ENCODE assay signal across 19 mouse cellular contexts in the genomic region with DNA sequence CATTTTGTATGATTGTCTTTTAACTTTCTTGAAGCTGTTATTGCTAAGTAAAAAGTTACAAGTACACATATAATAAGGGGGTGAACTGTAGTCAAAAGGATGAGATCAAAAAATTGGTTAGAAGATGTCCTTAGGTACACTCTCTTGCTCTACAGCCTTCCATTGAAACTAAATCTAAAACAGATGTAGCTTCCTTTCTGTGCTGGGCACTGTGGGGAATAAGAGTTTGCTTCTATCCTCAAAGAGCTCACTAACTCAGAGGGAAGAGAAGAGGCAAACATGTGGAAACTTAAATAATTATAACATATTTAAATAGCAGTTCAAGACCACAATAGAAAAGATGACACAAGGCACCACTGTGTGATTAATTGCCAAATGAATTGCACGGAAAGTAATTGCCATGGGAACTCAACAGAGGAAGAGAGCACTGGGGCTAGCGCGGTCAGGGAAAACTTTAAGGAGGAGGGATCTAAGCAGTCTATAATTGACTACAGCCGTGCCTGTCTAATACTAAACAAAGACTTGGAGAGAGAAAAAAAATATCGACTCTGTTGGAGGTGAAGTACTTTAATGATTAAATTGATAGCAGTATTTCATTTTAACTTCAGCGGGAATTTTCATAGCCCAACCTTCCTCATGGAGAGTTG. TPM values are rescaled to one million over a fixed set of nuclear protein-coding genes. Genes with fewer than 3 reads are reported as not detected.
DNase-seq lines count a peak whose midpoint lies in the region.
"Had no signal": no experiment of that assay in that cellular context is flagged by ENCODE, and none has a peak within 500 bp of the region (broad histone marks: within the 10 kb centered on the region; RNA-seq: fewer than 3 reads in every experiment).

No protein-coding gene starts in this region.

- H3K27ac ChIP-seq in embryonic facial prominence, embryonic 10.5 days (replicated peaks): no peak overlapping the region; the same call in 1 of the 2 replicates
- H3K27ac ChIP-seq: forebrain, embryonic 15.5 days; heart, adult 2 months; heart, embryonic 15.5 days; hindbrain, embryonic 12.5 days had no signal

- peak; percentile 8 for DNase-seq in embryo, embryonic 10 days (ENCODE audit: low spot score)
- DNase-seq in embryo, embryonic 9.5 days (ENCODE audit: extremely low spot score): no peak
- peak; percentile 13 for DNase-seq in embryonic facial prominence, embryonic 10.5 days (ENCODE audit: low spot score)
- peak; percentile 57 for DNase-seq in hindlimb bud, embryonic 11.5 days (ENCODE audit: extremely low spot score, low read depth, low spot score)
- DNase-seq in retina, embryonic 14.5 days (ENCODE audit: low spot score): peak; percentile 10
- no peak for DNase-seq in heart, postnatal 10 days
- DNase-seq in urinary bladder, adult 2 months (ENCODE audit: low spot score): no peak
- DNase-seq in urinary bladder, adult 18-20 months (ENCODE audit: low spot score in 2 of 2): no peak
- DNase-seq: adrenal gland, postnatal 14 days; B cell, adult 2 months; cerebellum, adult 11-12 months; cerebellum, adult 9-10 months; cerebellum, postnatal 25 days; gastrocnemius, postnatal 10 days; heart, adult 2 months had no signal

- H3K36me3 ChIP-seq in embryonic facial prominence, embryonic 10.5 days (replicated peaks): no peaks in the 10 kb centered on the region
- H3K36me3 ChIP-seq: forebrain, embryonic 15.5 days; G1E; heart, embryonic 15.5 days; hindbrain, embryonic 12.5 days had no signal

- intact Hi-C loops in heart, postnatal 10 days (cut with DNase I): no loop called here

- WGBS in embryonic facial prominence, embryonic 10.5 days: 46% methylated on average over 6 of the region's 6 CpGs

- H3K9me3 ChIP-seq in embryonic facial prominence, embryonic 10.5 days: no peaks in the 10 kb centered on the region
- H3K9me3 ChIP-seq: forebrain, embryonic 15.5 days; G1E; heart, embryonic 15.5 days; hindbrain, embryonic 12.5 days had no signal

- peaks cover 37% of the 10 kb centered on the region for H3K27me3 ChIP-seq in embryonic facial prominence, embryonic 10.5 days (replicated peaks; ENCODE audit: low read depth, poor library complexity, severe bottlenecking)
- H3K27me3 ChIP-seq: forebrain, embryonic 15.5 days; heart, embryonic 15.5 days; hindbrain, embryonic 12.5 days had no signal

- no peak overlapping the region for H3K4me3 ChIP-seq in embryonic facial prominence, embryonic 10.5 days
- H3K4me3 ChIP-seq: forebrain, embryonic 15.5 days; heart, adult 2 months; heart, embryonic 15.5 days; hindbrain, embryonic 12.5 days had no signal

- H3K4me1 ChIP-seq in embryonic facial prominence, embryonic 10.5 days: no peaks in the 10 kb centered on the region
- H3K4me1 ChIP-seq: forebrain, embryonic 15.5 days; heart, embryonic 15.5 days; hindbrain, embryonic 12.5 days had no signal

RNA-seq across cellular contexts. Expression of gene Ammecr1, which starts 57.9 kb away (rescaled TPM):
- polyA plus RNA-seq in embryonic facial prominence, embryonic 10.5 days (2016; fragmentation: Nextera tagmentation; extraction: Ambion mirVana): 10.6 and 11.9 TPM in 2 replicates
- total RNA-seq in heart, postnatal 10 days (2021): 10 to 100 TPM; 34.1 to 47.5 TPM
- 2.1 and 2.9 TPM in 2 replicates for polyA plus RNA-seq in urinary bladder, adult 2 months (2012; rRNA removed)

Comparison
In these comparisons a context has a peak if more than half of its experiments do, and no peak if none do; other contexts are left out.
1. DNase-seq: peak in embryo, embryonic 10 days (single experiment), embryonic facial prominence, embryonic 10.5 days (single experiment), hindlimb bud, embryonic 11.5 days (single experiment) and retina, embryonic 14.5 days (single experiment); none in embryo, embryonic 9.5 days (single experiment), heart, postnatal 10 days (0 of 2), urinary bladder, adult 2 months (single experiment) and urinary bladder, adult 18-20 months (0 of 2).